Mouse (Mus musculus) ES-Bruce4 (cell line): ENCODE measurements at regions not wholly inside any gene's neighbourhood (a gene's known extent, or its start where the extent isn't known, plus 50 kb on each side); places are given as distances from the start of the nearest gene placed in this dataset.

Experiments
- H3K27ac ChIP-seq: 2 replicates; pipeline ENCODE4 v1.5.1; 2012; ENCODE audit warnings: low read length, inconsistent platforms; ENCODE audit not compliant: insufficient read depth
- H3K27me3 ChIP-seq: 2 replicates; pipeline ENCODE4 v1.6.1; 2012; ENCODE audit warnings: mild to moderate bottlenecking, low read length, inconsistent platforms; ENCODE audit not compliant: control insufficient read depth, poor library complexity, insufficient read depth, severe bottlenecking
- H3K36me3 ChIP-seq: 2 replicates; pipeline ENCODE4 v1.6.1; 2012; ENCODE audit warnings: inconsistent platforms, mild to moderate bottlenecking, low read length, moderate library complexity; ENCODE audit not compliant: control insufficient read depth, poor library complexity, insufficient read depth, severe bottlenecking
- H3K4me1 ChIP-seq: one replicate; pipeline ENCODE4 v1.8.1; 2011; ENCODE audit warnings: low read length; ENCODE audit not compliant: control insufficient read depth, insufficient read depth
- H3K4me3 ChIP-seq: 2 replicates; pipeline ENCODE4 v1.5.1; 2011; ENCODE audit warnings: low read depth, mild to moderate bottlenecking, low read length
- H3K9ac ChIP-seq: 2 replicates; pipeline ENCODE4 v1.6.1; 2012; ENCODE audit warnings: low read depth, mild to moderate bottlenecking, inconsistent platforms; ENCODE audit not compliant: poor library complexity, severe bottlenecking
- H3K9me3 ChIP-seq: replicated peaks from 2 replicates; pipeline ENCODE4 v1.6.1; 2012; ENCODE audit warnings: mild to moderate bottlenecking, low read length, inconsistent platforms; ENCODE audit not compliant: control insufficient read depth, poor library complexity, insufficient read depth, severe bottlenecking
- CTCF ChIP-seq: IDR thresholded peaks from one replicate; pipeline ENCODE4 v1.8.1; 2011; ENCODE audit warnings: low read depth, low read length
- EP300 ChIP-seq: IDR thresholded peaks from 2 replicates; pipeline ENCODE4 v1.6.1; 2011; ENCODE audit warnings: low read depth, low read length; ENCODE audit not compliant: insufficient read depth
- POLR2A ChIP-seq: IDR thresholded peaks from one replicate; pipeline ENCODE4 v1.8.1; 2011; ENCODE audit warnings: low read length; ENCODE audit not compliant: insufficient read depth

DNA sequence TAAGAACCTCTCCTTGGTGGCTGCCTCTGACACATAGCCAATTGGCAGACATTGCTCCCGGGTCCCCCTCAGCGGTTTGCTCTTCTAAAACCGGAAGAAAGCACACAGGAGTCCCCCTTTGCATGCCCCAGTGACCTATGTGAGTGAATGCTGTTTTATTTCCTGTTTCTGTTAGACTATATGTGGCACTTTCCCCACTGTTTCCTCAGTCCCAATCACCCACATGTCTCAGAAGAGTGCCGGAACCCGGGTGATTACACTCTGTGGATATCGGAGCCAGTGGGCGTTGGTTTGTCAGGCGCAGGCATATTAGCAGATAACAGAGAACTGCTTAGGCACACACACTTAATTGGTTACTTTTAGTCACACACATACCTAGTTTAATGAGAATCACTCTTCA, 66.3 kb upstream of the Rpl34 start:
- H3K4me1 ChIP-seq = no peaks in the 10 kb centered on the region
- TF ChIP-seq POLR2A = no peak
- no peak for TF ChIP-seq EP300
- no peak for TF ChIP-seq CTCF
- H3K27me3 ChIP-seq = no peaks in the 10 kb centered on the region
- no peak overlapping the region for H3K9ac ChIP-seq
- H3K4me3 ChIP-seq = no peak overlapping the region
- no peaks in the 10 kb centered on the region for H3K36me3 ChIP-seq
- H3K9me3 ChIP-seq = no peaks in the 10 kb centered on the region
- H3K27ac ChIP-seq = no peak overlapping the region

DNA sequence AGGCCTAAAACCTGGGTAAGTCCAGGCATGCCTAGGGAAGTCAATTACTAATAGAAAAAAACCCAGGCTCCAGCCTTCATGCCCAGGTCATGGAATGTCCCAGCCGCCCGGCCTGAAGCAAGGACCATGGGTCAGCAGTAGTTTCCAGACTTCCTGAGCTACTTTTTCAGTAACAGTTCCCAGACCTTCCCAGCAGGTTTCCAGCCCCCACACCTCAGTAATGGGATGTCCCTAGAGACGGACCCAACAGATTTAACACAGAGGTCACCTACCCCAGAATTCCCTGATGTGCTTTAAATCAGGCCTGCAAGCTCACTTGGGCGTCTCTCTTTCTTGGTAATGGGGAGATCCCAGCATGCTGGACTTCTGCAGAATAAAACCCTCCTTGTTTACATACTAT, 65.2 kb upstream of the Rpl34 start:
- no peak overlapping the region for H3K27ac ChIP-seq
- no peaks in the 10 kb centered on the region for H3K9me3 ChIP-seq
- H3K27me3 ChIP-seq = no peaks in the 10 kb centered on the region
- no peak overlapping the region for H3K9ac ChIP-seq
- H3K36me3 ChIP-seq = no peaks in the 10 kb centered on the region
- TF ChIP-seq CTCF = no peak
- no peak for TF ChIP-seq EP300
- no peak for TF ChIP-seq POLR2A
- no peak overlapping the region for H3K4me3 ChIP-seq
- H3K4me1 ChIP-seq = no peaks in the 10 kb centered on the region

DNA sequence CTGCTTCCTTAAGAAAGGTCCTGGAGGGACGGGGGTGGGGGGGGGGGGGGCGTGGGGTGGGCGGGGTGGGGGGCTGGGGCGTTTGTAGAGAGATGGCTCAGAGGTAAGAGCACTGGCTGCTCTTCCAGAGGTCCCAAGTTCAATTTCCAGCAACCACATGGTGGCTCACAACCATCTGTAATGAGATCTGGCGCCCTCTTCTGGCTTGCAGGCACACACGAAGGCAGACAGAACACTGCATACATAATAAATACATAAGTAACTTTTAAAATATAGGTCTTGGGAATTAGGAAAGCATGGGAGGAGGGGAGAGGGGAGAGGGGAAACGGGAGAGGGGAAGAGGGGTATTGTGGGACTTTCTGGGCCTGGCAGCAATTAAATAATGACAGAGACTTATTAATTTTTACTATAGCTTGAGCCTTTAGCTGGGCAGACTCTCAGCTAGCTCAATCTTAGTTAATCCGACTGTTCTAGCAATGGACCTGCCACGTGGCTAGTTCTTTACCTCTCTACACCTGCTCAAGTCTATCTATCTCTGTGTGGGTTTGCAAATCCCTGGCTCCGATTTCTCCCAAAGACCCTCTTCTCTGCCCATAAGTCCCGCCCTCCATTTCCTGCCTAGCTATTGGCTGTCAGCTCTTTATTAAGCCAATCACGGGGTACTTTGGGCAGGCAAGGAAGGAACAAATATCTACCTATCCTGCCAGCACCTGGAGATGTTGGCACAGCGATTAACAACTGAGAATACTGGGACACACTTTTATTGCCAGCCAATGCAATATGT, 64.1 kb upstream of the Rpl34 start:
- H3K27ac ChIP-seq = no peak overlapping the region
- no peak for TF ChIP-seq EP300
- peak; percentile 53 for TF ChIP-seq CTCF

GRCm38 (mm10) chr3:130780706-130781240, 50.6 kb upstream of the Rpl34 start:
- Histone ChIP-seq H3K9ac (no peak overlapping the region), H3K27ac (no peak overlapping the region), H3K36me3 (no peaks in the 10 kb centered on the region), H3K9me3 (no peaks in the 10 kb centered on the region), H3K4me1 (no peaks in the 10 kb centered on the region), H3K4me3 (no peak overlapping the region), H3K27me3 (no peaks in the 10 kb centered on the region)
- no peak for TF ChIP-seq EP300
- TF ChIP-seq POLR2A = no peak
- no peak for TF ChIP-seq CTCF

More for the DNA sequence above, 64.1 kb upstream of the Rpl34 start:
- H3K27me3 ChIP-seq = no peaks in the 10 kb centered on the region
- H3K9ac ChIP-seq = no peak overlapping the region
- no peaks in the 10 kb centered on the region for H3K9me3 ChIP-seq
- no peak overlapping the region for H3K4me3 ChIP-seq
- no peaks in the 10 kb centered on the region for H3K4me1 ChIP-seq
- H3K36me3 ChIP-seq = no peaks in the 10 kb centered on the region
